Mouse (Mus musculus): ENCODE data around the gene Rgs5.

DNA sequence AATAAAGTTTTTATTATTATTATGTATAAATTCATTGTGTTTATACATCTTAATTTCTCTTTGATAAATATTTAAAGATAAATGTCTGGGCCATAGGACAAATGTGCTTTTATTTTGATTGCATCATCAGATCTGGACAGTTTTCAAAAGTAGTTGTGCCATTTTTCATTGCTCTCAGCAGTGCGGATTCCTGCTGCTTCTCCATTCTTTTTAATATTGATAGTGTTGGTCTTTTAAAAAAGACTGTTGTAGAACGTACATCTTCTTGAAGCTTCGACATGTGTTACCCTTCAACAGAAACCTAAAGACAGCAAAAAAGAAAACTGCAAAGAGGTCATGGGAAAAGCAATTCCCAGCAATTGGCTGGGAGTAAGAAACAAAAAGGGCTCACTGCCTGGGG lies 49.1 kb upstream of the Rgs5 start:
- TF ChIP-seq GATA1 (IDR thresholded peaks at IDR 0.05; ENCODE audit: low read length): no peak
- no peak for TF ChIP-seq TAL1 (IDR thresholded peaks at IDR 0.05; ENCODE audit: low read length)
